Mouse (Mus musculus) lung, postnatal 14 days (tissue): ENCODE results near the gene Ttll11.
A peak's percentile ranks its signal among the peaks of the same experiment; 100 is the strongest.

ENCODE experiments used
- DNase-seq: peaks from one replicate; pipeline ENCODE4 v3.0.0; 2021

Gene Ttll11

GRCm38 (mm10) chr2:35979644-35980021 lies at the start of gene Ttll11:
Ttll11 (minus strand) TSS chr2:35979913.
- DNase-seq, result peak; percentile 95

GRCm38 (mm10) chr2:36023291-36023690 lies 43.6 kb upstream of the Ttll11 start:
- peak; percentile 78 for DNase-seq

- DNase-seq, result peak; percentile 84
Observed at GRCm38 (mm10) chr2:36021385-36022159, 41.9 kb upstream of the Ttll11 start.

GRCm38 (mm10) chr2:36013010-36013409 lies 33.3 kb upstream of the Ttll11 start:
- DNase-seq, result peak; percentile 45

GRCm38 (mm10) chr2:36011331-36011825 lies 31.7 kb upstream of the Ttll11 start:
- DNase-seq, result peak; percentile 32

- no peak for DNase-seq
Observed at GRCm38 (mm10) chr2:36010579-36010978, 30.9 kb upstream of the Ttll11 start.

- DNase-seq, result peak; percentile 79
Observed at GRCm38 (mm10) chr2:36009386-36009785, 29.7 kb upstream of the Ttll11 start.

GRCm38 (mm10) chr2:36008071-36008470 lies 28.4 kb upstream of the Ttll11 start:
- DNase-seq, result peak; percentile 70

- no peak for DNase-seq
Observed at GRCm38 (mm10) chr2:36002188-36002587, 22.5 kb upstream of the Ttll11 start.

GRCm38 (mm10) chr2:36000390-36000789 lies 20.7 kb upstream of the Ttll11 start:
- DNase-seq, result no peak

- DNase-seq, result no peak
Observed at GRCm38 (mm10) chr2:35999212-35999611, 19.5 kb upstream of the Ttll11 start.

GRCm38 (mm10) chr2:35998416-35998815 lies 18.7 kb upstream of the Ttll11 start:
- no peak for DNase-seq

- no peak for DNase-seq
Observed at GRCm38 (mm10) chr2:35996753-35997152, 17.0 kb upstream of the Ttll11 start.

- DNase-seq, result no peak
Observed at GRCm38 (mm10) chr2:35994303-35994702, 14.6 kb upstream of the Ttll11 start.

- DNase-seq, result no peak
Observed at GRCm38 (mm10) chr2:35993481-35993880, 13.8 kb upstream of the Ttll11 start.

GRCm38 (mm10) chr2:35992259-35992658 lies 12.5 kb upstream of the Ttll11 start:
- no peak for DNase-seq

- peak; percentile 72 for DNase-seq
Observed at GRCm38 (mm10) chr2:35983869-35984268, 4.2 kb upstream of the Ttll11 start.

- DNase-seq, result no peak
Observed at GRCm38 (mm10) chr2:35981872-35982271, 2.2 kb upstream of the Ttll11 start.

GRCm38 (mm10) chr2:35978941-35979643 lies 621 bp downstream of the Ttll11 start:
- DNase-seq, result peak; percentile 39

GRCm38 (mm10) chr2:35978276-35978933 lies 1.3 kb downstream of the Ttll11 start:
- no peak for DNase-seq

GRCm38 (mm10) chr2:35977749-35978148 lies 2.0 kb downstream of the Ttll11 start:
- no peak for DNase-seq

- DNase-seq, result no peak
Observed at GRCm38 (mm10) chr2:35972259-35973001, 7.3 kb downstream of the Ttll11 start.
